Comparison of ENCODE assay signal across 12 mouse cellular contexts in the genomic region with DNA sequence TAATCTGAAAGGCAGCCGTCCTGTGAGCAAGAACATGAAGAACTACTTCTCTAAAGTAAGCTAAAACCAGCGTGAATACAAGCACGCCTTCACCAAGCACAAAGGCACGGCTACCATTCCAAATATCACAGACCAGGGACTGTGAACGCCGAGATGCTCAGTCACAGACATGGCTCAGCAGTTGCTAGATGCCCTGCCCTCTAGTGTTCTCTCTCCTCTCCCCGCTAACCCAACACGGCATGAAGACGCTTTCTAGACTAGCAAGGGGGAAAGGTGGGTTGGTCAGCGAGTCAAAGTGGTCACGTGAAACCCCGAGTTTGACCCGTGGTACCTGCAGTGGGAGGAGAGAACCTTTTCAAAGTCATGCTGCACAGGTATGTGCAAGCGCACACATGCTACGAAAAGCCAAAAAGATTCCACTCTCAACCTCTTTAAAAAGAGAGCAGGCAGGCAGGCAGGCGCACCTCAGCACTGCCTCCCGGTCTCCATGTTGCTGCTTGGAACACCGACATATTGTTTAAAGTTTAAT. TPM values are rescaled to one million over a fixed set of nuclear protein-coding genes. Genes with fewer than 3 reads are reported as not detected.
A peak's percentile ranks its signal among the peaks of the same experiment; 100 is the strongest.
DNase-seq lines count a peak whose midpoint lies in the region; ATAC-seq lines count a peak whose summit lies in the region.
"Had no signal": no experiment of that assay in that cellular context is flagged by ENCODE, and none has a peak within 500 bp of the region (broad histone marks: within the 10 kb centered on the region; RNA-seq: fewer than 3 reads in every experiment).

No protein-coding gene starts in this region.

- H3K9ac ChIP-seq in midbrain, embryonic 11.5 days (ENCODE audit: low read length): no peak overlapping the region
- H3K9ac ChIP-seq in midbrain, embryonic 16.5 days (ENCODE audit: low read depth, low read length): no peak overlapping the region
- no peak overlapping the region for H3K9ac ChIP-seq in stomach, embryonic 15.5 days

- no peaks in the 10 kb centered on the region for H3K9me3 ChIP-seq in midbrain, embryonic 11.5 days (ENCODE audit: control insufficient read depth, low read length)
- H3K9me3 ChIP-seq in midbrain, embryonic 16.5 days (replicated peaks; ENCODE audit: control insufficient read depth, low read length, poor library complexity, severe bottlenecking): no peaks in the 10 kb centered on the region
- H3K9me3 ChIP-seq in stomach, embryonic 15.5 days: no peaks in the 10 kb centered on the region
- H3K9me3 ChIP-seq: neural tube, embryonic 13.5 days had no signal

- no peak overlapping the region for H3K4me2 ChIP-seq in midbrain, embryonic 11.5 days
- H3K4me2 ChIP-seq in midbrain, embryonic 16.5 days (ENCODE audit: low read length): no peak overlapping the region
- H3K4me2 ChIP-seq in stomach, embryonic 15.5 days: no peak overlapping the region

- no peak overlapping the region for H3K4me3 ChIP-seq in midbrain, embryonic 11.5 days (ENCODE audit: low read depth, low read length)
- no peak overlapping the region for H3K4me3 ChIP-seq in midbrain, embryonic 16.5 days (ENCODE audit: low read depth, low read length)
- no peak overlapping the region for H3K4me3 ChIP-seq in stomach, embryonic 15.5 days (replicated peaks)
- H3K4me3 ChIP-seq: erythroblast, embryonic 14.5 days; neural tube, embryonic 13.5 days had no signal

- H3K27ac ChIP-seq in midbrain, embryonic 11.5 days (ENCODE audit: low read depth, low read length): no peak overlapping the region
- no peak overlapping the region for H3K27ac ChIP-seq in midbrain, embryonic 16.5 days (ENCODE audit: low read length)
- 0 out of 2 replicates have a peak overlapping the region, but pooled peaks have one; percentile 66 for H3K27ac ChIP-seq in stomach, embryonic 15.5 days

- no peak for ATAC-seq in midbrain, embryonic 11.5 days (ENCODE audit: low FRiP score)
- no peak for ATAC-seq in midbrain, embryonic 16.5 days
- no peak for ATAC-seq in stomach, embryonic 15.5 days (ENCODE audit: insufficient read depth, low FRiP score, low read depth)
- ATAC-seq: activated CD4-positive, CD25-positive, alpha-beta regulatory T cell, adult 4 months; CD4-positive, CD25-positive, alpha-beta regulatory T cell, adult 4 months had no signal

- 89% methylated on average over 18 of the region's 18 CpGs for WGBS in midbrain, embryonic 11.5 days
- 87% methylated on average over 18 of the region's 18 CpGs for WGBS in midbrain, embryonic 16.5 days
- 78% methylated on average over 18 of the region's 18 CpGs for whole genome bisulfite sequencing in stomach, embryonic 15.5 days

- no peaks in the 10 kb centered on the region for H3K27me3 ChIP-seq in midbrain, embryonic 11.5 days (ENCODE audit: control insufficient read depth, insufficient read depth, low read length)
- no peaks in the 10 kb centered on the region for H3K27me3 ChIP-seq in midbrain, embryonic 16.5 days (ENCODE audit: control insufficient read depth, insufficient read depth, low read depth, low read length)
- no peaks in the 10 kb centered on the region for H3K27me3 ChIP-seq in stomach, embryonic 15.5 days (replicated peaks)
- H3K27me3 ChIP-seq: neural tube, embryonic 13.5 days had no signal

- intact Hi-C loops in heart, postnatal 14 days (cut with DNase I): loop anchor here (5.0 kb wide), 1 partner anchor 102 kb away; no protein-coding TSS in a partner anchor

- H3K4me1 ChIP-seq in midbrain, embryonic 11.5 days (ENCODE audit: control insufficient read depth, insufficient read depth, low read length): no peaks in the 10 kb centered on the region
- H3K4me1 ChIP-seq in midbrain, embryonic 16.5 days (ENCODE audit: control insufficient read depth, insufficient read depth, low read length): peaks cover 9% of the 10 kb centered on the region
- peaks cover 17% of the 10 kb centered on the region for H3K4me1 ChIP-seq in stomach, embryonic 15.5 days

- peak; percentile 89 for DNase-seq in heart, adult 11 months
- no peak for DNase-seq in heart, postnatal 14 days
- DNase-seq in midbrain, embryonic 11.5 days (ENCODE audit: low spot score, missing footprints): peak; percentile 21
- peak; percentile 59 for DNase-seq in cerebellum, adult 9-10 months
- DNase-seq in adipocyte (ENCODE audit: low spot score): no peak
- DNase-seq in heart, adult 8-10 months (ENCODE audit: low spot score): no peak

- peaks cover 52% of the 10 kb centered on the region for H3K36me3 ChIP-seq in midbrain, embryonic 11.5 days (ENCODE audit: control insufficient read depth, insufficient read depth, low read length)
- peaks cover 54% of the 10 kb centered on the region for H3K36me3 ChIP-seq in midbrain, embryonic 16.5 days (ENCODE audit: control insufficient read depth, insufficient read depth, low read length)
- peaks cover 70% of the 10 kb centered on the region for H3K36me3 ChIP-seq in stomach, embryonic 15.5 days

RNA-seq across cellular contexts. Expression of a gene that starts 8.0 kb away (rescaled TPM):
- 100 to 1,000 TPM; 101 to 110 TPM for total RNA-seq in heart, postnatal 14 days (2021)
- 87.6 and 98.2 TPM in 2 replicates for polyA plus RNA-seq in midbrain, embryonic 11.5 days (2014; fragmentation: Nextera tagmentation; extraction: Ambion mirVana)
- polyA plus RNA-seq in midbrain, embryonic 16.5 days (2015; fragmentation: Nextera tagmentation; extraction: Ambion mirVana): 114 and 136 TPM in 2 replicates
- 54.9 and 58.0 TPM in 2 replicates for polyA plus RNA-seq in stomach, embryonic 15.5 days (2015; fragmentation: Nextera tagmentation; extraction: Ambion mirVana)
- total RNA-seq in heart, adult 8-10 months (2022): 100 to 1,000 TPM in 2 of 4 experiments, 10 to 100 TPM in 2; 80.4 to 113 (median 96.5) TPM

RNA-seq across cellular contexts. Expression of a gene that starts 39.3 kb away (rescaled TPM):
- 10 to 100 TPM; 12.1 to 13.6 TPM for total RNA-seq in heart, postnatal 14 days (2021)
- polyA plus RNA-seq in midbrain, embryonic 11.5 days (2014; fragmentation: Nextera tagmentation; extraction: Ambion mirVana): 2.2 and 2.6 TPM in 2 replicates
- 2.7 TPM in 2 replicates for polyA plus RNA-seq in midbrain, embryonic 16.5 days (2015; fragmentation: Nextera tagmentation; extraction: Ambion mirVana)
- polyA plus RNA-seq in stomach, embryonic 15.5 days (2015; fragmentation: Nextera tagmentation; extraction: Ambion mirVana): 6.2 and 6.4 TPM in 2 replicates
- total RNA-seq in heart, adult 8-10 months (2022): 10 to 100 TPM; 10.7 to 11.8 (median 11.0) TPM

Comparison
In these comparisons a context has a peak if more than half of its experiments do, and no peak if none do; other contexts are left out.
1. DNase-seq: peak in heart, adult 11 months (single experiment), midbrain, embryonic 11.5 days (single experiment) and cerebellum, adult 9-10 months (single experiment); none in heart, postnatal 14 days (0 of 2), adipocyte (single experiment) and heart, adult 8-10 months (single experiment).